10 mouse cellular contexts compared by ENCODE assay signal in genomic region chr11:34941486-34942456, GRCm38 (mm10).
A peak's percentile ranks its signal among the peaks of the same experiment; 100 is the strongest.
DNase-seq lines count a peak whose midpoint lies in the region; ATAC-seq and TF ChIP-seq lines count a peak whose summit lies in the region.
"Had no signal": no experiment of that assay in that cellular context is flagged by ENCODE, and none has a peak within 500 bp of the region (broad histone marks: within the 10 kb centered on the region; RNA-seq: fewer than 3 reads in every experiment).

No protein-coding gene starts in this region.

- H3K9me3 ChIP-seq in lung, embryonic 14.5 days (ENCODE audit: low read depth, low read length): no peaks in the 10 kb centered on the region
- no peaks in the 10 kb centered on the region for H3K9me3 ChIP-seq in forebrain, embryonic 12.5 days
- no peaks in the 10 kb centered on the region for H3K9me3 ChIP-seq in kidney, embryonic 16.5 days (ENCODE audit: low read length)
- H3K9me3 ChIP-seq: limb, embryonic 13.5 days; stomach, embryonic 15.5 days had no signal

- DNase-seq in lung, embryonic 14.5 days: peak; percentile 83
- DNase-seq in lung, postnatal 4 days: no peak
- DNase-seq in retina, postnatal 7 days (ENCODE audit: low read depth, low spot score): peak; percentile 1
- no peak for DNase-seq in right cerebral cortex, postnatal 4 days
- no peak for DNase-seq in spleen, postnatal 14 days (ENCODE audit: low spot score in 2 of 2)

- H3K9ac ChIP-seq in lung, embryonic 14.5 days: no peak overlapping the region
- no peak overlapping the region for H3K9ac ChIP-seq in forebrain, embryonic 12.5 days
- H3K9ac ChIP-seq in kidney, embryonic 16.5 days (replicated peaks; ENCODE audit: low read length): no peak overlapping the region
- H3K9ac ChIP-seq: limb, embryonic 13.5 days; stomach, embryonic 15.5 days had no signal

- H3K27ac ChIP-seq in lung, embryonic 14.5 days (ENCODE audit: low read depth): peak overlapping the region; percentile 54
- 0 out of 2 replicates have a peak overlapping the region, but pooled peaks have one; percentile 42 for H3K27ac ChIP-seq in forebrain, embryonic 12.5 days
- peak overlapping the region; percentile 63; the same call in 1 of the 2 replicates for H3K27ac ChIP-seq in kidney, embryonic 16.5 days (ENCODE audit: low read length)
- H3K27ac ChIP-seq: limb, embryonic 13.5 days; stomach, embryonic 15.5 days had no signal

- H3K4me2 ChIP-seq in lung, embryonic 14.5 days: no peak overlapping the region
- no peak overlapping the region for H3K4me2 ChIP-seq in forebrain, embryonic 12.5 days
- H3K4me2 ChIP-seq in kidney, embryonic 16.5 days (replicated peaks; ENCODE audit: low read depth, low read length): no peak overlapping the region
- H3K4me2 ChIP-seq: limb, embryonic 13.5 days; stomach, embryonic 15.5 days had no signal

- no peak overlapping the region for H3K4me3 ChIP-seq in lung, embryonic 14.5 days (ENCODE audit: low read depth, low read length)
- H3K4me3 ChIP-seq in forebrain, embryonic 12.5 days (replicated peaks): no peak overlapping the region
- H3K4me3 ChIP-seq in kidney, embryonic 16.5 days (ENCODE audit: low read length): no peak overlapping the region
- H3K4me3 ChIP-seq: limb, embryonic 13.5 days; stomach, embryonic 15.5 days had no signal

- ATAC-seq in lung, embryonic 14.5 days (ENCODE audit: insufficient read depth): peak; percentile 85
- peak; percentile 79 for ATAC-seq in forebrain, embryonic 12.5 days (ENCODE audit: low FRiP score)
- peak; percentile 73; the same call in 1 of the 2 replicates for ATAC-seq in kidney, embryonic 16.5 days (ENCODE audit: low FRiP score, low TSS enrichment)
- no peak for ATAC-seq in megakaryocyte progenitor cell, adult 5-6 weeks (replicated peaks; ENCODE audit: poor library complexity)

- WGBS in lung, embryonic 14.5 days: 55% methylated on average over 4 of the region's 4 CpGs
- WGBS in forebrain, embryonic 12.5 days: 46% methylated on average over 4 of the region's 4 CpGs
- 81% methylated on average over 4 of the region's 4 CpGs for WGBS in kidney, embryonic 16.5 days

- no peaks in the 10 kb centered on the region for H3K36me3 ChIP-seq in lung, embryonic 14.5 days (ENCODE audit: insufficient read depth)
- no peaks in the 10 kb centered on the region for H3K36me3 ChIP-seq in forebrain, embryonic 12.5 days (replicated peaks)
- H3K36me3 ChIP-seq in kidney, embryonic 16.5 days (ENCODE audit: insufficient read depth, low read length): no peaks in the 10 kb centered on the region
- H3K36me3 ChIP-seq: limb, embryonic 13.5 days; stomach, embryonic 15.5 days had no signal

- TF ChIP-seq CTCF in lung, embryonic 14.5 days (IDR thresholded peaks at IDR 0.05; ENCODE audit: low read depth): no peak

- H3K27me3 ChIP-seq in lung, embryonic 14.5 days (ENCODE audit: insufficient read depth, low read length): no peaks in the 10 kb centered on the region
- H3K27me3 ChIP-seq in forebrain, embryonic 12.5 days: no peaks in the 10 kb centered on the region
- H3K27me3 ChIP-seq in kidney, embryonic 16.5 days (ENCODE audit: insufficient read depth, low read length): no peaks in the 10 kb centered on the region
- H3K27me3 ChIP-seq: limb, embryonic 13.5 days; stomach, embryonic 15.5 days had no signal

- H3K4me1 ChIP-seq in lung, embryonic 14.5 days (ENCODE audit: insufficient read depth): peaks cover 8% of the 10 kb centered on the region; the same call in 1 of the 2 replicates
- peaks cover 12% of the 10 kb centered on the region for H3K4me1 ChIP-seq in forebrain, embryonic 12.5 days
- H3K4me1 ChIP-seq in kidney, embryonic 16.5 days (ENCODE audit: insufficient read depth, low read length): no peaks in the 10 kb centered on the region
- H3K4me1 ChIP-seq: limb, embryonic 13.5 days; stomach, embryonic 15.5 days had no signal

Comparison
In these comparisons a context has a peak if more than half of its experiments do, and no peak if none do; other contexts are left out.
1. DNase-seq: peak in lung, embryonic 14.5 days (single experiment) and retina, postnatal 7 days (single experiment); none in lung, postnatal 4 days (0 of 2), right cerebral cortex, postnatal 4 days (single experiment) and spleen, postnatal 14 days (0 of 2).
2. Peak in every context shown above with its lines, with median percentiles within 50 percentile points of each other: H3K27ac ChIP-seq.